Mouse (Mus musculus) neural tube, embryonic 11.5 days (tissue): ENCODE measurements around the gene Mrpl39. TPM values are rescaled to one million over a fixed set of nuclear protein-coding genes. Genes with fewer than 3 reads are reported as not detected.

Experiments used
- ATAC-seq: fragments of 200-750 bp; cut with Nextera tagmentation; 2 replicates; pipeline ENCODE4 v1.8.0; 2017; ENCODE audit warnings: moderate number of reproducible peaks, mild to moderate bottlenecking, moderate TSS enrichment, moderate library complexity; ENCODE audit not compliant: insufficient read depth, low FRiP score, low TSS enrichment
- DNase-seq: peaks from one replicate; pipeline ENCODE4 v3.0.0-alpha.2; 2015; ENCODE audit warnings: low spot score
- H3K27ac ChIP-seq: fragments of 300-500 bp; sonication (generic); 2 replicates; pipeline ENCODE4 v1.5.1; 2014; ENCODE audit warnings: low read depth, mild to moderate bottlenecking, low read length
- H3K27me3 ChIP-seq: fragments of 300-500 bp; sonication (generic); 2 replicates; pipeline ENCODE4 v1.6.1; 2014; ENCODE audit warnings: mild to moderate bottlenecking, low read length, mixed read lengths; ENCODE audit not compliant: control insufficient read depth, insufficient read depth
- H3K36me3 ChIP-seq: fragments of 300-500 bp; sonication (generic); 2 replicates; pipeline ENCODE4 v1.6.1; 2014; ENCODE audit warnings: mild to moderate bottlenecking, low read length, moderate library complexity, mixed read lengths; ENCODE audit not compliant: control insufficient read depth, insufficient read depth
- H3K4me1 ChIP-seq: fragments of 300-500 bp; sonication (generic); 2 replicates; pipeline ENCODE4 v1.6.1; 2014; ENCODE audit warnings: low read length, mixed read lengths; ENCODE audit not compliant: control insufficient read depth, insufficient read depth
- H3K4me2 ChIP-seq: fragments of 300-500 bp; sonication (generic); 2 replicates; pipeline ENCODE4 v1.6.1; 2014; ENCODE audit warnings: low read depth, mild to moderate bottlenecking, moderate library complexity
- H3K4me3 ChIP-seq: fragments of 300-500 bp; sonication (generic); 2 replicates; pipeline ENCODE4 v1.5.1; 2014; ENCODE audit warnings: low read depth, low read length
- H3K9ac ChIP-seq: fragments of 300-500 bp; sonication (generic); 2 replicates; pipeline ENCODE4 v1.6.1; 2014; ENCODE audit warnings: mild to moderate bottlenecking, low read length
- H3K9me3 ChIP-seq: fragments of 300-500 bp; sonication (generic); 2 replicates; pipeline ENCODE4 v1.6.1; 2016; ENCODE audit warnings: low read length; ENCODE audit not compliant: control insufficient read depth
- WGBS: fragments of 180-500 bp; shearing (Covaris S2); extraction: QIAGEN DNeasy Blood & Tissue Kit; methylation state at CpG from one replicate; pipeline ENCODE4 v1.1.7; 2014; 5-methylcytosine and 5-hydroxymethylcytosine counted together
- polyA plus RNA-seq: library from polyadenylated mRNA; unstranded; fragments of >200 nt; fragmentation: Nextera tagmentation; extraction: Ambion mirVana; gene quantifications from 2 replicates; pipeline ENCODE4 v1.2.1, GENCODE M21; 2014

Mrpl39 gene
- polyA plus RNA-seq, 1 experiment from 2014 or later, result 51.7 TPM

- Histone ChIP-seq H3K4me1 (0 out of 2 replicates have a peak, but pooled peaks cover 4% of the 10 kb centered on the region), H3K27me3 (0 out of 2 replicates have a peak, but pooled peaks cover 7% of the 10 kb centered on the region), H3K9ac (no peak overlapping the region), H3K4me3 (no peak overlapping the region), H3K9me3 (no peaks in the 10 kb centered on the region), H3K36me3 (no peaks in the 10 kb centered on the region), H3K4me2 (no peak overlapping the region), H3K27ac (no peak overlapping the region)
- ATAC-seq (no peak), DNase-seq (no peak)
- 84% methylated on average over 8 of the region's 8 CpGs for WGBS
Observed at GRCm38 (mm10) chr16:84704661-84705240, 30.8 kb downstream of the Mrpl39 start.

GRCm38 (mm10) chr16:84703769-84704660, 31.5 kb downstream of the Mrpl39 start:
- no peaks in the 10 kb centered on the region for H3K36me3 ChIP-seq
- H3K27me3 ChIP-seq, result 0 out of 2 replicates have a peak, but pooled peaks cover 7% of the 10 kb centered on the region
- H3K27ac ChIP-seq, result no peak overlapping the region
- no peak for DNase-seq
- ATAC-seq, result no peak
- H3K9ac ChIP-seq, result no peak overlapping the region; the same call in 1 of the 2 replicates
- 66% methylated on average over 13 of the region's 13 CpGs for WGBS
- H3K4me2 ChIP-seq, result peak overlapping the region; percentile 98
- H3K4me3 ChIP-seq, result peak overlapping the region; percentile 56
- H3K9me3 ChIP-seq, result no peaks in the 10 kb centered on the region
- H3K4me1 ChIP-seq, result 0 out of 2 replicates have a peak, but pooled peaks cover 4% of the 10 kb centered on the region

GRCm38 (mm10) chr16:84703129-84703768, 32.3 kb downstream of the Mrpl39 start:
- no peaks in the 10 kb centered on the region for H3K9me3 ChIP-seq
- 0 out of 2 replicates have a peak, but pooled peaks cover 7% of the 10 kb centered on the region for H3K27me3 ChIP-seq
- DNase-seq, result peak; percentile 64
- no peaks in the 10 kb centered on the region for H3K36me3 ChIP-seq
- peak overlapping the region; percentile 56 for H3K4me3 ChIP-seq
- ATAC-seq, result peak; percentile 77
- H3K4me2 ChIP-seq, result peak overlapping the region; percentile 98
- no peak overlapping the region for H3K27ac ChIP-seq
- 0 out of 2 replicates have a peak, but pooled peaks cover 4% of the 10 kb centered on the region for H3K4me1 ChIP-seq
- WGBS, result under 1% methylated on average over 55 of the region's 55 CpGs
- H3K9ac ChIP-seq, result peak overlapping the region; percentile 69

- ATAC-seq, result peak; percentile 43; the same call in 1 of the 2 replicates
- Histone ChIP-seq H3K36me3 (no peaks in the 10 kb centered on the region), H3K27me3 (0 out of 2 replicates have a peak, but pooled peaks cover 7% of the 10 kb centered on the region), H3K9me3 (no peaks in the 10 kb centered on the region), H3K4me2 (peak overlapping the region; percentile 98), H3K27ac (no peak overlapping the region), H3K9ac (peak overlapping the region; percentile 69), H3K4me3 (peak overlapping the region; percentile 56), H3K4me1 (0 out of 2 replicates have a peak, but pooled peaks cover 4% of the 10 kb centered on the region)
- DNase-seq, result peak; percentile 50
- 13% methylated on average over 37 of the region's 39 CpGs for WGBS
Observed at GRCm38 (mm10) chr16:84702230-84703128, 33.1 kb downstream of the Mrpl39 start.

- WGBS, result 89% methylated on average over 5 of the region's 5 CpGs
- ATAC-seq, result no peak
Observed at GRCm38 (mm10) chr16:84701041-84701440, 34.5 kb downstream of the Mrpl39 start.

GRCm38 (mm10) chr16:84698708-84699107, 36.8 kb downstream of the Mrpl39 start:
- no peak overlapping the region for H3K4me3 ChIP-seq
- H3K36me3 ChIP-seq, result no peaks in the 10 kb centered on the region
- H3K4me1 ChIP-seq, result 0 out of 2 replicates have a peak, but pooled peaks cover 4% of the 10 kb centered on the region
- H3K9me3 ChIP-seq, result no peaks in the 10 kb centered on the region
- 68% methylated on average over 6 of the region's 6 CpGs for WGBS
- no peak overlapping the region for H3K27ac ChIP-seq
- H3K27me3 ChIP-seq, result 0 out of 2 replicates have a peak, but pooled peaks cover 7% of the 10 kb centered on the region
- H3K4me2 ChIP-seq, result no peak overlapping the region
- ATAC-seq, result no peak
- H3K9ac ChIP-seq, result no peak overlapping the region
- no peak for DNase-seq

More at GRCm38 (mm10) chr16:84701041-84701440, 34.5 kb downstream of the Mrpl39 start:
- 0 out of 2 replicates have a peak, but pooled peaks cover 7% of the 10 kb centered on the region for H3K27me3 ChIP-seq
- DNase-seq, result no peak
- H3K9ac ChIP-seq, result no peak overlapping the region
- H3K4me2 ChIP-seq, result no peak overlapping the region
- H3K4me1 ChIP-seq, result 0 out of 2 replicates have a peak, but pooled peaks cover 4% of the 10 kb centered on the region
- no peaks in the 10 kb centered on the region for H3K9me3 ChIP-seq
- no peak overlapping the region for H3K4me3 ChIP-seq
- no peaks in the 10 kb centered on the region for H3K36me3 ChIP-seq
- no peak overlapping the region for H3K27ac ChIP-seq

GRCm38 (mm10) chr16:84696178-84696577, 39.4 kb downstream of the Mrpl39 start:
- no peak overlapping the region for H3K9ac ChIP-seq
- H3K9me3 ChIP-seq, result no peaks in the 10 kb centered on the region
- no peak overlapping the region for H3K27ac ChIP-seq
- H3K36me3 ChIP-seq, result no peaks in the 10 kb centered on the region
- DNase-seq (no peak), ATAC-seq (no peak)
- H3K4me1 ChIP-seq, result no peaks in the 10 kb centered on the region
- no peaks in the 10 kb centered on the region for H3K27me3 ChIP-seq
- H3K4me3 ChIP-seq, result no peak overlapping the region
- WGBS, result 82% methylated on average over 11 of the region's 11 CpGs
- no peak overlapping the region for H3K4me2 ChIP-seq
